Mouse (Mus musculus) stomach, embryonic 16.5 days (tissue): ENCODE results near the gene Camk2b. TPM values are rescaled to one million over a fixed set of nuclear protein-coding genes. Genes with fewer than 3 reads are reported as not detected.
A peak's percentile ranks its signal among the peaks of the same experiment; 100 is the strongest.

Experiments used
- ATAC-seq: fragments of 200-750 bp; cut with Nextera tagmentation; 2 replicates; pipeline ENCODE4 v1.8.0; 2017; ENCODE audit warnings: moderate number of reproducible peaks, moderate TSS enrichment; ENCODE audit not compliant: insufficient read depth, low FRiP score
- H3K27ac ChIP-seq: fragments of 300-500 bp; sonication (generic); 2 replicates; pipeline ENCODE4 v1.5.1; 2014; ENCODE audit warnings: low read length
- H3K27me3 ChIP-seq: fragments of 300-500 bp; sonication (generic); 2 replicates; pipeline ENCODE4 v1.6.1; 2014; ENCODE audit warnings: low read length, control low read depth, mixed read lengths; ENCODE audit not compliant: control insufficient read depth, insufficient read depth
- H3K36me3 ChIP-seq: fragments of 300-500 bp; sonication (generic); 2 replicates; pipeline ENCODE4 v1.6.1; 2014; ENCODE audit warnings: low read length; ENCODE audit not compliant: control insufficient read depth, insufficient read depth
- H3K4me1 ChIP-seq: fragments of 300-500 bp; sonication (generic); 2 replicates; pipeline ENCODE4 v1.6.1; 2014; ENCODE audit warnings: low read length, control low read depth, mixed read lengths; ENCODE audit not compliant: control insufficient read depth, insufficient read depth
- H3K4me2 ChIP-seq: fragments of 300-500 bp; sonication (generic); 2 replicates; pipeline ENCODE4 v1.6.1; 2014; ENCODE audit warnings: low read depth, low read length, mixed read lengths
- H3K4me3 ChIP-seq: fragments of 300-500 bp; sonication (generic); replicated peaks from 2 replicates; pipeline ENCODE4 v1.5.1; 2014; ENCODE audit warnings: mild to moderate bottlenecking, low read length
- H3K9ac ChIP-seq: fragments of 300-500 bp; sonication (generic); 2 replicates; pipeline ENCODE4 v1.6.1; 2014; ENCODE audit warnings: low read length
- H3K9me3 ChIP-seq: fragments of 300-500 bp; sonication (generic); replicated peaks from 2 replicates; pipeline ENCODE4 v1.6.1; 2016; ENCODE audit warnings: low read length, control low read depth; ENCODE audit not compliant: control insufficient read depth
- WGBS: fragments of 180-500 bp; shearing (Covaris S2); extraction: QIAGEN DNeasy Blood & Tissue Kit; methylation state at CpG from one replicate; pipeline ENCODE4 v1.1.7; 2014; 5-methylcytosine and 5-hydroxymethylcytosine counted together
- polyA plus RNA-seq: library from polyadenylated mRNA; unstranded; fragments of >200 nt; fragmentation: Nextera tagmentation; extraction: Ambion mirVana; gene quantifications from 2 replicates; pipeline ENCODE4 v1.2.1, GENCODE M21; 2015

Gene Camk2b
- polyA plus RNA-seq, 1 experiment from 2014 or later: 6.0 TPM

DNA sequence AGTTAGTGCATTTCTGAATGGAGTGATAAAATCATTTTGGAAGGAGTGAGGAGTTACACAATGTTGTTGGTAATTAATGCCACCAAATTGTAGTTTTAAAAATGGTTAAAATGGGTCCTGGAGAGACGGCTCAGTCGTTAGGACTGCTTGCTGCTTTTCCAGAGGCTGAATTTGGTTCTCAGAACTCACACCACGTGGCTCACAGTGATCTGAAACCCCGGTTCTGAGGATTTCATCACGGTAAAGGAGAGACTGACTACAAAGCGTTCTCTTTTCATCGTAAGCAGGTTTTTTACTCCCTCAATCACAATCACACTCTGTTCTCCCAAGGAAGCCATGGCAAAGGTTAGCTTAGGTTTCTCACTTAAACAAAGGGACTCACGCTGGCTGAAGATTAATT, 141.5 kb downstream of the Camk2b start:
- no peaks in the 10 kb centered on the region for H3K36me3 ChIP-seq
- 61% methylated on average over 8 of the region's 8 CpGs for WGBS
- no peaks in the 10 kb centered on the region for H3K27me3 ChIP-seq
- no peak overlapping the region for H3K27ac ChIP-seq
- H3K4me1 ChIP-seq: no peaks in the 10 kb centered on the region
- no peaks in the 10 kb centered on the region for H3K9me3 ChIP-seq
- no peak for ATAC-seq
- H3K9ac ChIP-seq: no peak overlapping the region
- no peak overlapping the region for H3K4me2 ChIP-seq
- no peak overlapping the region for H3K4me3 ChIP-seq

DNA sequence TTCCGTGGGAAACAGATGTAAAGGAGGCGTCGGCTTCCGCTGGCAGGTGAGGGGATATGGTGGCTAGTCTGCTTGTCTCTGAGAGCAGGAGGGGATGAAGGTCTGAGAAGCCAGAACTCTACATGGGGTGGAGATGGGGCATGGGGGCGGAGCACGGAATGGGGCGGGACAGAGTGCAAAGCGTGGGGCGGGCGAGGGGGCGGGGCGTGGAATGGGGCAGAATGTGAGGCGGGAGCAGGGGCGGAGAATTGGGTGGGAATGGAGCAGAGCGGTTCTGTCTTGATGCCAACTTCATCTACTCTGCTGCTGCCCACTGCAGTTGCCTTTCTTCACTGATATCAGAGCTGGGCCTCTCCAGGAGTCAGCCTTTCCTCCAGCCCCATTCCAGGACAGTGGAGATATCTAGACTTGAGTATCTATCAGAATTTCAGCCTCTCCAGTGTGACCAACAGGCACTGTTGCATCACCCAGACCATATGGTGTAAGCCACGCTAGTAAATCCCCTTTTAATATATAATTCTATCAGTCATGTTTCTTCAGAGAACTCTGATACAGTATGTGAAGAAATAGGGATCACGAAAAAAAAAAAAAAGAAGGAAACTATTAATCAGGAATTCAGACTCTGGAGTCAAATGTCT, 145.7 kb downstream of the Camk2b start:
- H3K4me1 ChIP-seq: no peaks in the 10 kb centered on the region
- peak; percentile 53 for ATAC-seq
- H3K9ac ChIP-seq: no peak overlapping the region
- H3K4me2 ChIP-seq: peak overlapping the region; percentile 28
- no peak overlapping the region for H3K4me3 ChIP-seq
- H3K9me3 ChIP-seq: no peaks in the 10 kb centered on the region
- 43% methylated on average over 17 of the region's 17 CpGs for WGBS
- no peaks in the 10 kb centered on the region for H3K27me3 ChIP-seq
- H3K36me3 ChIP-seq: no peaks in the 10 kb centered on the region
- H3K27ac ChIP-seq: no peak overlapping the region

Other genes starting within 250 kb of the Camk2b start
- 9.6 and 10.1 TPM in 2 replicates for gene Polm, start 228.3 kb downstream of the Camk2b start, polyA plus RNA-seq
- 50.6 and 56.1 TPM in 2 replicates for gene Aebp1, start 204.4 kb downstream of the Camk2b start, polyA plus RNA-seq
- gene Pold2, start 188.1 kb downstream of the Camk2b start, polyA plus RNA-seq: 112 and 116 TPM in 2 replicates
- 32.4 and 43.0 TPM in 2 replicates for gene Myl7, start 167.6 kb downstream of the Camk2b start, polyA plus RNA-seq
- gene Gck, start 116.3 kb downstream of the Camk2b start, polyA plus RNA-seq: 3.5 and 3.6 TPM in 2 replicates
- gene Ykt6, start 110.7 kb downstream of the Camk2b start, polyA plus RNA-seq: 56.2 and 58.1 TPM in 2 replicates
- 0.32 and 0.34 TPM in 2 replicates for gene A730071L15Rik, start 133.7 kb upstream of the Camk2b start, polyA plus RNA-seq
- gene Nudcd3, start 134.1 kb upstream of the Camk2b start, polyA plus RNA-seq: 39.0 and 42.3 TPM in 2 replicates
- gene Npc1l1, start 163.8 kb upstream of the Camk2b start, polyA plus RNA-seq: 3.5 and 3.8 TPM in 2 replicates
- gene Ddx56, start 201.4 kb upstream of the Camk2b start, polyA plus RNA-seq: 85.2 and 87.6 TPM in 2 replicates
- 119 and 122 TPM in 2 replicates for gene Tmed4, start 208.5 kb upstream of the Camk2b start, polyA plus RNA-seq
- gene Ogdh, start 225.3 kb upstream of the Camk2b start, polyA plus RNA-seq: 134 and 137 TPM in 2 replicates